Mouse (Mus musculus) brain, embryonic 14.5 days (tissue): ENCODE measurements around the gene Exph5.

ENCODE experiments used
- CTCF ChIP-seq: fragments of 200-500 bp; IDR thresholded peaks from 2 replicates; pipeline ENCODE4 v1.5.1; 2012; ENCODE audit warnings: inconsistent platforms, mild to moderate bottlenecking, moderate library complexity, borderline replicate concordance; ENCODE audit not compliant: insufficient read depth, insufficient read length; ENCODE audit errors: extremely low read depth
- POLR2A ChIP-seq: fragments of 200-500 bp; IDR thresholded peaks from 2 replicates; pipeline ENCODE4 v1.6.1; 2012; ENCODE audit warnings: mild to moderate bottlenecking, inconsistent platforms, borderline replicate concordance; ENCODE audit not compliant: poor library complexity, insufficient read depth, insufficient read length, severe bottlenecking; ENCODE audit errors: extremely low read depth

DNA sequence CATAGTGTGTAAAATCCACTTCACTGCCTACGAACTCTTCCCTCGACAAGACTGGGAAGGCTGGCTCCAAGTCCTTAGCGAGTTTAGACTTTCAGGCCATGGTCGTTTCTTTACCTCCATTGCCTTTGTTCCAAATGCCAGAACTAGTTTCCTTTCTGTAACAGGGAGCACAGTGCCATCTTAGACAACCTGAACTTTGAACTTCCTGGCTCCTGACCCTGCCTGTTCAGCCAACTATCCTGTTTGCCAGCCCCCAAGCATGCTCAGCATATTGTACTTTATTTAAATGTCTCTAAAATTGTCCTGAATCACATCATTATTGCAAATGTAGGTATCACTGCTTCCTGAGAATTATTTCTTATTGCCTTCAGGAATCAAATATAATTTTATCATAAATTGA is 32.0 kb downstream of the Exph5 start:
- no peak for TF ChIP-seq CTCF
- no peak for TF ChIP-seq POLR2A
